Mouse (Mus musculus): Measurements from ENCODE around the gene Sfxn3. TPM values are rescaled to one million over a fixed set of nuclear protein-coding genes. Genes with fewer than 3 reads are reported as not detected.

Sfxn3 gene
- 22.8 and 22.9 TPM in 2 replicates for polyA plus RNA-seq (2012; rRNA removed)

DNA sequence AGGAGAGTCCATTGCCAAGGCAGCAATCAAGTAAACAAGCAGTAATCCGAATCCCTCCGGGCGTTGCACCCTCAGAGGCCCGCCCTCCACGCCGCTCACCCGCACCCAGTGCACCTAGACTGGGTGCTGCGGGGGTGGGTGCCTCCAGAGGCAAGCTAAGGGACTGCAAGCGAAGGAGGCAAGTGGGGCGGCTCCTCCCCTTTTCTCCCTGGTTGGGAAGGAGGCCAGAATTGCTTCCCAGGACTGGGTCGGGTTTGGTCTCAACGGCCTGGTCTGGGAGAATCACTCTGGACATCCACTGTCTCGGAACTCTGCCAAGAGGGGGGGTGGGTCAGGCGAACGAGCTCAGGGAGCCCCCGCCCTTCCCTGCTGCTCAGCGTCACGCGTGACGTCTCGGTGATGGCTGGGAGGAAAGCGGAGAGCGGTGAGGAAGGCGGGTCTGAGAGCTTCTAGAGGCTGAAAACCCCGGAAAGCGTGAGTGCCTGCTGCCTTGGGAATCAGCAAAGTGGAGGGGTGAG, at the start of gene Sfxn3:
TSS of gene Sfxn3 (plus strand) at position 87 of the 518 bp plus-strand sequence.

DNA sequence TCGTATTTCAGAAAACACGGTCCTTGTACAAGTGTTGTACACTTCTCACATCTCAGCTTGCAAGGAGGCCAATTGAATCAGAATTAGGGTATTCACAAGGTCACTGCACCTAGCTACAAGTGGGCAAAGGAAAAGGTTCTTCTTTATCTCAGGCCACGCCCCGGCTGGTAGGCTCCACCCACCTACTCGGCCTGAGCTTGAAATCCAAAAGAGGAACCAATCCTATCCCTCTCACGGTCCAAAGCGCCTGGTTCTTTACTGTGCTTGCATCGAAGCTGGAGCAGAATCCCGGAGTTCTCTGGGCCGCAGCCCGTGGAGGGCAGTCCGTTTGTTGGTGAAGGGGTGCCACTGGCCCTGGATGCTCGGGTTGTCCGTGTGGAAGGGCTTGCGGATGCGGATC, 41.9 kb upstream of the Sfxn3 start, which contains the start of gene Twnk:
TSS of gene Twnk (plus strand) at position 220 of the 400 bp plus-strand sequence.

GRCm38 (mm10) chr19:45005957-45006712, 41.2 kb upstream of the Sfxn3 start, which contains the start of gene Mrpl43:
Gene Mrpl43, minus strand, starts transcription at chr19:45006442.

DNA sequence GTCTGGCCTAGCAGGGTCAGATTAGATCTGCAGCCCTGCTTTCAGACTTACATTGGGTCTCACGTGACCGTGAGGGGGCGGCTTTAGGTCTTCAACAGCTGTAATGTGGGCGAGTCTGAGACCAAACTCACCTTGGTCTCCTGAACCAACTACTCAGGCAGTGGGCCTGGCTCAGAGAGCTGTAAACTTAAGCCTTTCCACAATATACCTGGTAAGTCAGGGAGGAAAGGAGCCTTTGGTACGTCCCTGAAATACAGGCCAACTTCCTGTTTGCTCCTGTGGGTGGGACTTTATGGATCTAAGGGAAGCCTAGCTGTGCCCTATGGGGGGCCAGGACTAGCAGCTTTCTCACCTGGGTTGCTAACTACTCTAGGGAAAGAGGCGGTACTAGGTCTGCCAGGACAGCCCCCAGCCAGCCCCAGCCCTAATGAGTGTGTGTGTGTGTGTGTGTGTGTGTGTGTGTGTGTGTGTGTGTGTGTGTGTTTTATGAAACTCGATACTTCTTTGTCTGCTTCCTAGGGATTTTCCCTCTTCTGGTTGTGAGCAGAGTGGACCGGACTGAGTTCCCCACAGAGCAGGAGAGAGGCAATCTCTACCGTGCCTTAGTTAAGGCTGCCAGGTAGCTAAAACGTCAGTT, 32.9 kb upstream of the Sfxn3 start, which contains the start of gene Lzts2:
TSS of gene Lzts2 (plus strand) at position 80 of the 637 bp plus-strand sequence.

DNA sequence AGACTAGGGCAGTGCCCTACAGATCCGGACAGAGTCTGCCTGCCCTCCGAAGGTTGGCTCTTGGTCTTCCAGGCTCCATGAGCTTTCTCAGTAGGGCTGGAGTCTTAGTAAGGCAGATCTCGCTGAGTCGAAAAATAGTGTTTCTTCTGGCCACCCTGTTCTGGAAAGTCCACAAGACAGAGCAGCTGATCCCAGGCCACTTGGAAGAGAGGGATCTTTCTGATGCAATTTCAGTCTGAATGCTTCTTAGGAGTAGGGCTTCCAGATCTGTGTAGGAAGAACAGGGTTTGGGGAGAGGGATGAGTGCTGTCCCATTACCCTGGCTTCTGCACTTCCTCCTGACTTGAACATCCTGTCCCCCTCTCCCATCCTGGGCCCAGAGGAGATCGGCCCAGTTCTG, 1.7 kb upstream of the Sfxn3 start, which contains the start of gene Pdzd7:
TSS of gene Pdzd7 (minus strand) at position 67 of the 400 bp plus-strand sequence.

DNA sequence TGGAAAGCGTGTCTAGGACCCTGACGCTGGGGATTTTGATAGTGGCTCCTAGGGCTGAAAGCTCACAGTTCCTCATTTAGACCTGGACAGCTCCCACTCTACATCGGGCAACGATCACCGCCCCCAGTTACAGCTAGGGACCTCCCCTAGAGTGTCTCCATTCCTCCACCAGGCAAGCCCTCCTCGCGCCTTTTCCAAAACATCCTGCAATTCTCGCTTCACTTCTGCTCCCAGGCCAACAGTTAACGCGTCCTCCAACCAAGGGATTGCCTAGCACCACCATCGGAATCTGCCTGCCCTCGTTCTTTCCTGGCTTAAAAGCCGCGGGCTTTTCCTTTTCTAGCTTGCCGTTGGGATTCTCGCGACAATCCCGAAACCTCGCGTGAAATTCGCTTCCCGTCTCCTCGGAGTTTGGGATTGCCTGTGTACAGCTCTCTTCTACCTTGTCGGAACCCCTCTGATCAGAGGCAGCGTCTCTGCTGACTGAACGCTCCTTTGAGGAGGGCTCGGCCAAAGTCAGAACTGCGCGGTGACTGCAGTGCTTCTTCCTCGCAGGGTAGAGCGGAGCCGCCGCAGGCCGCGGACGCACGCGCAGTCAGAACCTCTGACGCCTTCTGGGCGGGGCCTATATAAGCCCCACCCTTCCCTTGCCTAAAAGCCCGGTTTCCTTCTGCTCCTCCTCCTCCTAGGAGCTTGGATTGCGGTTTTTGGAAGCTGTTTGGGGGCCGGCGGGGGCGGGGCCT, 27.4 kb downstream of the Sfxn3 start, which contains the start of gene Kazald1:
TSS of gene Kazald1 (plus strand) at position 662 of the 743 bp plus-strand sequence.

Other genes with a start within 250 kb of the Sfxn3 start
- 9.9 and 14.2 TPM in 2 replicates for gene Slf2, start 116.4 kb upstream of the Sfxn3 start, polyA plus RNA-seq (2012; rRNA removed)
- 15.0 and 22.8 TPM in 2 replicates for gene Sema4g, start 58.4 kb upstream of the Sfxn3 start, polyA plus RNA-seq (2012; rRNA removed)
- 2.2 and 2.3 TPM in 2 replicates for gene Twnk, start 41.8 kb upstream of the Sfxn3 start, polyA plus RNA-seq (2012; rRNA removed)
- gene Mrpl43, start 41.1 kb upstream of the Sfxn3 start, polyA plus RNA-seq (2012; rRNA removed): 76.7 and 110 TPM in 2 replicates
- 103 and 131 TPM in 2 replicates for gene Lzts2, start 33.1 kb upstream of the Sfxn3 start, polyA plus RNA-seq (2012; rRNA removed)
- gene Pdzd7, start 1.8 kb upstream of the Sfxn3 start, polyA plus RNA-seq (2012; rRNA removed): 2.9 and 3.2 TPM in 2 replicates
- gene Kazald1, start 27.7 kb downstream of the Sfxn3 start, polyA plus RNA-seq (2012; rRNA removed): 5.0 and 6.8 TPM in 2 replicates
- gene Tlx1, start 103.2 kb downstream of the Sfxn3 start, polyA plus RNA-seq (2012; rRNA removed): 0.03 TPM in 1 of 2 replicates, not detected in the other
- 0.03 and 0.08 TPM in 2 replicates for gene Lbx1, start 188.3 kb downstream of the Sfxn3 start, polyA plus RNA-seq (2012; rRNA removed)

All from stomach, adult 2 months (tissue).